Mouse (Mus musculus) liver, adult 2 months (tissue): ENCODE data around the gene Olfr308. TPM values are rescaled to one million over a fixed set of nuclear protein-coding genes. Genes with fewer than 3 reads are reported as not detected.

ENCODE experiments used
- DNase-seq: peaks from one replicate; pipeline ENCODE4 v3.0.0-alpha.2; 2011; ENCODE audit warnings: low read depth, low spot score; ENCODE audit errors: extremely low read depth
- H3K27ac ChIP-seq: fragments of 200-500 bp; replicated peaks from 2 replicates; pipeline ENCODE4 v1.5.1; 2012; ENCODE audit warnings: low read depth, mild to moderate bottlenecking, control low read depth, inconsistent platforms, low read length; ENCODE audit not compliant: insufficient read depth
- H3K27me3 ChIP-seq: fragments of 200-500 bp; 2 replicates; pipeline ENCODE4 v1.6.1; 2012; ENCODE audit warnings: mild to moderate bottlenecking, moderate library complexity, low read length, inconsistent platforms; ENCODE audit not compliant: control insufficient read depth, insufficient read depth
- H3K36me3 ChIP-seq: fragments of 200-500 bp; 2 replicates; pipeline ENCODE4 v1.6.1; 2012; ENCODE audit warnings: low read length, inconsistent platforms; ENCODE audit not compliant: control insufficient read depth, insufficient read depth
- H3K4me1 ChIP-seq: fragments of 200-500 bp; 2 replicates; pipeline ENCODE4 v1.6.1; 2011; ENCODE audit warnings: low read length; ENCODE audit not compliant: control insufficient read depth, insufficient read depth
- H3K4me3 ChIP-seq: fragments of 200-500 bp; 2 replicates; pipeline ENCODE4 v1.5.1; 2011; ENCODE audit warnings: low read depth, mild to moderate bottlenecking, control low read depth, low read length, moderate library complexity; ENCODE audit not compliant: insufficient read depth
- H3K79me2 ChIP-seq: fragments of 200-500 bp; 2 replicates; pipeline ENCODE4 v1.6.1; 2012; ENCODE audit warnings: inconsistent platforms, mild to moderate bottlenecking, low read length, moderate library complexity; ENCODE audit not compliant: control insufficient read depth, insufficient read depth
- H3K9ac ChIP-seq: fragments of 200-500 bp; 2 replicates; pipeline ENCODE4 v1.6.1; 2012; ENCODE audit warnings: low read depth, mild to moderate bottlenecking, control low read depth, inconsistent platforms, low read length
- CTCF ChIP-seq: fragments of 200-500 bp; IDR thresholded peaks from 2 replicates; pipeline ENCODE4 v1.5.1; 2011; ENCODE audit warnings: low read depth, low read length, control low read depth
- POLR2A ChIP-seq: fragments of 200-500 bp; IDR thresholded peaks from 2 replicates; pipeline ENCODE4 v1.6.1; 2011; ENCODE audit warnings: low read length, control low read depth; ENCODE audit not compliant: insufficient read depth; ENCODE audit errors: extremely low read depth
- WGBS: fragments of 180-500 bp; shearing (Covaris S2); methylation state at CpG from one replicate; pipeline ENCODE4 v1.1.7; 2018; 5-methylcytosine and 5-hydroxymethylcytosine counted together
- polyA plus RNA-seq: library from polyadenylated mRNA; depleted of rRNA; stranded (reverse); fragments of >200 nt; gene quantifications from 2 replicates; pipeline ENCODE4 v1.2.3, GENCODE M21; 2012; rRNA removed
- total RNA-seq: library from RNA; depleted of rRNA; stranded (reverse); fragments of >200 nt; gene quantifications from 2 replicates; pipeline ENCODE4 v1.2.3, GENCODE M21; 2014; rRNA removed

The Olfr308 gene
- total and polyA plus RNA-seq, 2 experiments: not detected

GRCm38 (mm10) chr7:86321323-86321722, 4.1 kb downstream of the Olfr308 start:
- TF ChIP-seq POLR2A (no peak), CTCF (no peak)
- Histone ChIP-seq H3K4me3 (no peak overlapping the region), H3K36me3 (no peaks in the 10 kb centered on the region), H3K79me2 (no peaks in the 10 kb centered on the region), H3K9ac (no peak overlapping the region), H3K27me3 (no peaks in the 10 kb centered on the region), H3K27ac (no peak overlapping the region), H3K4me1 (no peaks in the 10 kb centered on the region)
- DNase-seq: no peak
- WGBS: 80% methylated on average over 2 of the region's 2 CpGs

- Histone ChIP-seq H3K9ac (no peak within 1 kb of the TSS), H3K79me2 (no peaks in the 10 kb centered on the region), H3K4me1 (no peaks in the 10 kb centered on the region), H3K27me3 (no peaks in the 10 kb centered on the region), H3K36me3 (no peaks in the 10 kb centered on the region), H3K27ac (no peak within 1 kb of the TSS), H3K4me3 (no peak within 1 kb of the TSS)
- WGBS: 54% methylated on average over 2 of the region's 2 CpGs
- no peak for DNase-seq
- TF ChIP-seq CTCF (no peak), POLR2A (no peak)
Observed at GRCm38 (mm10) chr7:86313608-86314007, 11.8 kb downstream of the Olfr308 start, which contains the start of gene Olfr309. Olfr309 (minus strand) TSS chr7:86313708.

- TF ChIP-seq POLR2A (no peak), CTCF (no peak)
- WGBS: 67% methylated on average over 1 of the region's 1 CpGs
- Histone ChIP-seq H3K27me3 (no peaks in the 10 kb centered on the region), H3K4me1 (no peaks in the 10 kb centered on the region), H3K4me3 (no peak within 1 kb of the TSS), H3K27ac (no peak within 1 kb of the TSS), H3K9ac (no peak within 1 kb of the TSS), H3K36me3 (no peaks in the 10 kb centered on the region), H3K79me2 (no peaks in the 10 kb centered on the region)
- DNase-seq: no peak
Observed at GRCm38 (mm10) chr7:86277072-86277471, 48.4 kb downstream of the Olfr308 start, which contains the start of gene Olfr310. Olfr310 (minus strand) TSS chr7:86277172.

Other genes with a start within 250 kb of the Olfr308 start
- gene Vmn2r75, start 153.9 kb downstream of the Olfr308 start, total RNA-seq: not detected in 2 replicates
- gene Vmn2r75, start 153.9 kb downstream of the Olfr308 start, polyA plus RNA-seq: not detected in 2 replicates
- gene Vmn2r76, start 79.3 kb downstream of the Olfr308 start, total RNA-seq: not detected in 2 replicates
- gene Vmn2r76, start 79.3 kb downstream of the Olfr308 start, polyA plus RNA-seq: not detected in 2 replicates
- not detected in 2 replicates for gene Olfr310, start 48.5 kb downstream of the Olfr308 start, total RNA-seq
- not detected in 2 replicates for gene Olfr310, start 48.5 kb downstream of the Olfr308 start, polyA plus RNA-seq
- gene Olfr309, start 11.9 kb downstream of the Olfr308 start, total RNA-seq: not detected in 2 replicates
- not detected in 2 replicates for gene Olfr309, start 11.9 kb downstream of the Olfr308 start, polyA plus RNA-seq
- not detected in 2 replicates for gene Olfr307, start 12.0 kb upstream of the Olfr308 start, total RNA-seq
- not detected in 2 replicates for gene Olfr307, start 12.0 kb upstream of the Olfr308 start, polyA plus RNA-seq
- gene Olfr305, start 41.3 kb upstream of the Olfr308 start, total RNA-seq: not detected in 2 replicates
- gene Olfr305, start 41.3 kb upstream of the Olfr308 start, polyA plus RNA-seq: not detected in 2 replicates
- gene Olfr304, start 61.0 kb upstream of the Olfr308 start, total RNA-seq: not detected in 2 replicates
- gene Olfr304, start 61.0 kb upstream of the Olfr308 start, polyA plus RNA-seq: not detected in 2 replicates
- not detected in 2 replicates for gene Olfr303, start 72.2 kb upstream of the Olfr308 start, total RNA-seq
- gene Olfr303, start 72.2 kb upstream of the Olfr308 start, polyA plus RNA-seq: not detected in 2 replicates
- gene Olfr301, start 78.2 kb upstream of the Olfr308 start, total RNA-seq: not detected in 2 replicates
- gene Olfr301, start 78.2 kb upstream of the Olfr308 start, polyA plus RNA-seq: not detected in 2 replicates
- not detected in 2 replicates for gene Olfr299, start 134.3 kb upstream of the Olfr308 start, total RNA-seq
- gene Olfr299, start 134.3 kb upstream of the Olfr308 start, polyA plus RNA-seq: not detected in 2 replicates
- not detected in 2 replicates for gene Olfr298, start 166.9 kb upstream of the Olfr308 start, total RNA-seq
- gene Olfr298, start 166.9 kb upstream of the Olfr308 start, polyA plus RNA-seq: not detected in 2 replicates
- not detected in 2 replicates for gene Olfr297, start 194.3 kb upstream of the Olfr308 start, total RNA-seq
- gene Olfr297, start 194.3 kb upstream of the Olfr308 start, polyA plus RNA-seq: not detected in 2 replicates